Mouse (Mus musculus) urinary bladder, postnatal 25 days (tissue): Measurements from ENCODE around the gene Gmps.

Experiments used
- DNase-seq: peaks from one replicate; pipeline ENCODE4 v3.0.0; 2022; ENCODE audit warnings: low spot score

Gmps gene

DNA sequence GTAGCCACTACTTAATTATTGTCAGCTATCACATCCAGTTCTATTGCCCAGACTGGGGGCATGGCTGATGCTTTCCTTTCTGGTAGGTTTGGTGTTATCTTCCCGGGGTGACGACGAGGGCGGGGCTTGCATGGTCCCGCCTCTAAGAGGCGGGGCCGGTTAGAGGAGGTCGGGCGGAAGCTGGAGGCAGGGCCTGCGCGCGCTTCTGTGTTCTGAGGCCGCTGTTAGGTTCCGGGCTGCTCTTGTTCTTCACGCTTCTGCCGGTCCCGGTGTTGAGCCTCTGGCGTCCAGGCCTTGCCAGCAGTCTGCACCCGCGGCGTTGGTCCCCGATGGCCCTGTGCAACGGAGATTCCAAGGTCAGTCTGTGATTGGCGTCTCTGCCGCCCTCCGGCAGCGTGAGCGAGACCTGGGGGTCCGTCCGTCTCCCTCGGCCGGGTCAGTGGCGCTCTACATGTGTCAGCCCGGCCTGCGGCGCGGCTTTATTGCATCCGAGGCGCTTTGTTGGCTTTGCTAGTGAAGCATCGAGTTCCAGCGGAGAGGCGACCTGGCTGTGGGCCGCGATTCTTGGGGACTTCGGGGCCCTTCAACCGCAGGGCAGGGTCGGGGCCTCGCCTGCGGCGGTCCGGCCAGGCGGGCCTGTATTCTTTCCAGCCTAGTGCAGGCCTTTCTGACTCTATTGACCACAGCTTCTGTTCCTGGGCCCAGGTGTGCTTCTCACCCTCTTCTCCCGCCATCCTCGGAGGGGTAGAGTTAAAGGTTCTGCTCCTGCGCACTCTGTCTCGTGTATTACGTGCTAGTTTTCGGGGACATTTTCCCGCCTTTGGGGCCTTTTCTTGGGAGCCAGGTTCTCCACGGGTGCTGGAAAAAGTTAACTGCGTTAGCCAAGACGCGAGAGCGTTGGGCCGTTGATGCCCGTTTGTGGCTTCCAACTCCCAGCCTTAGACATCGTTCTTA, at the start of gene Gmps:
TSS of gene Gmps (plus strand) at position 152 of the 954 bp plus-strand sequence.
- DNase-seq = peak; percentile 91

DNA sequence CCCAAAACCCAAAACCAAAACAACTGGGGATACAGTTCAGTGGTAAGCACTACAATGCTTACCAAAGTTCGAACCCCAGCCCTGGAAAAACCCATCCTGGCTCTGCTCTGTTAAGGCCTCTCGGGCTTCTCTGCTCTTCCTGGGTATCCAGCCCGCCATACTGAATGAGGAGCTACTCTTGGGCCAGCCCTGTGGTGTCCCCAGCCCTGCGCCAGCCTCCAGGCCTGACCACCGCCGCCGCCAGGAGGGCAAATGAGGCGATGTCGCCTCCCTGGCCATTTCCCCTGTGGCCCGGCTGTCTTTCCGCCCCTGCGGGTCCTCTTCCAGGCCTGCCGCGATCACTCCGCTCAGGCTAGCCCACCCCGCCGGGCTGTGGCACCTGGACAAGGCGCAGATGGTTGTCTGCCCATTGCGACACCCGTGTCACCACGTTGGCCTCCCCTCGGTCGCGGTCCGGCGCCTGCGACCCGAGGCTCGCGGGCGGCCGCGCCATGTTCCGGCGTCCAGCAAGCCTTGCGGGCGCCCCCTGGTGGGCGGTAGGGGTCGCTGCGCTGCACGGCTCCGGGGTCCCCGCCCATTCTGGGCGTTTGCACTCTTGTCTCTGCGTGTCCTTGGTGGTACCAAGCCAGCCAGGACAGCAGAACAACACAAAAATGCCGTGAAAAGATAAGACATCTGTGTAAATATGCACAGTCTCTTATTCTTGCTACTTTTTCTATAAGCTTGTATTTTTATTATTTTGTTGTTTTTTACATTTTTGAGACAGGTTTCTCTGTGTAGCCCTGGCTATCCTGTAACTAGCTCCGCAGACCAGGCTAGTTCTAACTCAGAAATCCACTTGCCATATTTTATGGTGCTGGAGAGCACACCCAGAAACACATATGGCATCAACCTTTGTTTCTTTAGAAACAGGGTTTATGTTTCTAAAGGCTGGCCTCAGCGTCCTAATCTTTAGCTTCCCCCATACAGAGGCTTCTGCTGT, 46.7 kb upstream of the Gmps start, which contains the start of gene E130311K13Rik:
TSS of gene E130311K13Rik (minus strand) at position 595 of the 982 bp plus-strand sequence.
- DNase-seq = peak; percentile 95

DNA sequence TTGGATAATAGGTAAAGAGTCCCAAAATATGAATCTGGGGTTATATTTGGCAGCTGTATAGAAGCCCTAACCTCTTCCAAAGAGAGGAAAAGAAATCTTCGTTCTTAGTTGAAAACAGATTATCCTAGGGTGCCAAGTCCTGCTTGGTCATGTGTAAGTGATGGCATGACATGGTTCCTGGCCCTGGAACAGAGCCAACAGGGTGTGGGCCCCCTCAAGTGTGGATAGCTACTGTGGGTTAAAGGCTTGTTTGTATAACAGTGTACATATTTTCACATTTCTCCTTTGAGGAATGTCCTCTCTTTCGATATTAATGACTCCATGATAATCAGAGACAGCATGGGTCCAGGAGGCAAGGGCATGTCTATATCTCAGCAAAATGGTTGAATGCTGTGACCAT, 37.0 kb upstream of the Gmps start:
- no peak for DNase-seq

DNA sequence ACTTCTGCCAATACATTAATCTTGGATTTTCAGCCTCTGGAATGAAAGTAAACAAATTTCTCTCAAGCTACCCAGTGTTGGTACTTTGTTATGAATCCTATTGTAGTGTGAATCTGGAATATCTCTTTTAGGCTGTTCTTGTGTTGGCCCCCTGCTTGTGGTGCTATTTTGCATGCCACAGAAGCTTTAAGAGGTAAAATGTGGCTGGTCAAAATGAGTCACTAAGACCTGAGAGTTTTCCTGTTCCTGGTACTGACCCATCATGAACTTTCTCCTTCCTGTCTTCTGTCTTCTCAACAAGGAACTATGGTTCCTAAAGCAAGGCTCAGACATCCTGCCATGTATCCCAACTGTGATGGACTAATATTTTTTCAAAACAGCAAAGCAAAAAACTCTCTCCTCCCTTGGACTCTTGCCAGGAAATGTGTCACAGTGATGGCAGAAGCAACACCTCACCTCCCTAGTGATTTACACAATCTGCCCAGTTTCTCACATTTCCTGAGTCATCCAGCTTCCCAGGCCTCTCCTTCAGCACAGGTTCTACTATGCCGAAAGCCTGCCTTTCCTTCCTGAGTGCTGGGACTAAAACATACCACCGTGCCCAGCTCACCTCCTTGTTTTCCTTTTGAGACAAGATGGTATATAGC, 34.6 kb upstream of the Gmps start:
- DNase-seq = no peak

DNA sequence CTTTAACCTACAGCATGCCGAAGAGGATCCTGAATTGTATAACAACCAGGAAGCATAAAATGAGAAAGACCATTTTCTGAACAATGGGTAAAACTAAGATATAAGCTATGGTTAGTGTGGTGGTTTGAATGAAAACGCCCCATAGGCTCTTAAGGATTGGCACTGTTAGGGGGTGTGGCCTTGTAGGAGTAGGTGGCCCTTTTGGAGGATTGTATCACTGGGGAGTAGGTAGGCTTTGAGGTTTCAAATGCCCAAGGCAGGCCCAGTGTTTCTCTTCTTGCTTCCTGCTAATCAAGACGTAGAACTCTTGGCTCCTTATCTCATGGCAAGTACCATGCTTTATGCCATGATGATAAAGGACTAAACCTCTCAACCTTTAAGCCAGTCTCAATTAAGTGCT, 26.1 kb upstream of the Gmps start:
- no peak for DNase-seq

DNA sequence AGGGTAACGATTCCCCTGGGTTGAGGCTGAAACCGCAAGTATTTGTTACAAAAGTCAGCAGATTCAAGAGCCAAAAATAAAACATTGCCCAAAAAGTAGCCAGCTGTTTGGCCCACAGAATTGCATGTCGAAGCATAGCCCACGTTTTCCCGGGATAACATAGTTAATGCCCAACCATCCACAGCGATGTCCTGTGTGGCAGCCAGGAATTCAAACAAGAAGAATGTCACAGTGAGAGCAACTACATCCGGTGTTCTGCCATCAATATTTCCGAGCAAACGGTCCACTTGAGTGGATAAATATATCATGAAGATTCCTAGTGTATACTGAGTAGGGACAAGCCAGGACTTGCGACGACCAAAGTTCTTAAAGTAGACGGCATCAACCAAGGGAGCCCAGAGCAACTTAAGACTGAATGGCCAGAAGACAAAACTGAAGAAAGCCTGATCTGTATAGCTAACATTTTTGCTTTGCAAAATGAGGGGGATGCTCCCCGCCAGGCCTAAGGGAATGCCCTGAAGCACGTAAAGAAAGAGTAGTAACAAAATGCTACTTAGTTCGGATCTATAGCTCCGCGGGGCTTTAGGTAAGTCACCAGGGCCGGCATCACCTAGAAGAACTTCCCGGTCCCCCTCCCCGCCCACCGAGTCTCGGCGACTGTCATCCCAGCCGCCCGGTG, 12.3 kb upstream of the Gmps start:
- DNase-seq = no peak

DNA sequence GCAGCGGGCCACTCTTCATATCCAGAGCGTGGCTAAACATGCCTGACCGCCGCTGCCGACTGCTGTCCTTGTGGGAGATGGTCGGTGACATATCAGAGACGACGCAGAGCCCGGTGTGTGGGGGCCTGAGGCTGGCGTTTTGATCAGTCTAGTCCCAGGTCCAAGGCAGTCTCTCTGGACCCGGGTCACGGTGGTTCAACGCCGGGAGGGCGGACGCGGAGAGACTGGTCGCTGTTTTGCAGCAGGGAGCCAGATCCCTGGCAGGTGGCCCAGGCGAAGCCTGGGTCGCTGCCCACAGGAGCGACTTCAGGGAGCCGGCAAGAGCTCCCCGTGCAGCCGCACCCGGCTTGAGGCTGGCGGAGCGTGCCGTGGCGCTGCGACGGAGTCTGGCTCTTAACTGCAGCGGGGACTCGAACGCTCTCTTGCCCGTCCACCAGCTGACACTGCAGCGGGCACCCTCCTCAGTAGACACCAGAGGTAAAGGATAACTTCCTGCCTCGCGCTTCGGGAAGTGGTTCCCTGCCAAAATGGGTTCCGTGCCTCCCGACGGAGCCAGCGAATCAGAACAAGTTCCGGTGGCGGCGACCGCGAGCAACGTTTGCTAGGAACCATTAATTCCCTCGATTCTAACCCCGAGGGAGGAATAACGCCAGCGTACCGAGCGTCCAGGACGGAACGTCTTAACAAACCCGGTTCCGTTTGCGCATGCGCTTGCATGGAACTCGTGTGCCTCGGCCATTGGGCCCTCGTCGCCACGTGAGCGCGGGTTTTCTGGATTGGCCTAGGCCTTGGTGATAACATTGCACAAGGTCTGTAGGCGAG, 11.6 kb upstream of the Gmps start, which contains the start of gene Slc33a1:
TSS of gene Slc33a1 (minus strand) at position 669 of the 822 bp plus-strand sequence.
- DNase-seq = peak; percentile 98

DNA sequence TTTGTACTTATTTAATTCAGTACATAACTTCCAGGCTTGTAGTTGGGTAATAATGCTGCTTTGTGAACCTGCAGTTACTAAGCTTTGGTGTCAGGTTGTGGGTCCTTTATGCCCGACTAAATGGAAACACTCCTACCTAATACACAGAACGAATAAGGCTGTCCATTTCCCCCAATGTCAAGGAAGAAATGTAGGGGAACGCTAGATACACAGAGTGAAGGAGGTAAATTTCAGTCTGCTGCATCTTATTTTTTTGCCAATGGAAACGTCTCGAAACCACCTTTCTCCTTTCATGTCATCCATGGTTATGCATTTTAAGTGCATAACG, 11.0 kb upstream of the Gmps start:
- no peak for DNase-seq

DNA sequence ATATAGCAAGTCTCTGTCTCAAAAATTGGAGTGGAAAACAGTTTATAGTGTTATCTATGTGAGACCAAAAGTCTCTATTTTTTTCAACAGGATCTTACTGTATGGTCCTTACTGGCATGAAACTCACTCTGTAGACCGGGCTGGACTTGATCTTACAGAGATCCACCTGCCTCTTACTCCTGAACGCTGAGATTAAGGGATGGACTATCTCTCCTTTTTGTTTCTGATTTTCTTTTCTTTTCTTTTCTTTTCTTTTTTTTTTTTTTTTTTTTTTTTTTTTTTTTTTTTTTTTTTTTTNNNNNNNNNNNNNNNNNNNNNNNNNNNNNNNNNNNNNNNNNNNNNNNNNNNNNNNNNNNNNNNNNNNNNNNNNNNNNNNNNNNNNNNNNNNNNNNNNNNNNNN, 10.0 kb upstream of the Gmps start:
- no peak for DNase-seq

DNA sequence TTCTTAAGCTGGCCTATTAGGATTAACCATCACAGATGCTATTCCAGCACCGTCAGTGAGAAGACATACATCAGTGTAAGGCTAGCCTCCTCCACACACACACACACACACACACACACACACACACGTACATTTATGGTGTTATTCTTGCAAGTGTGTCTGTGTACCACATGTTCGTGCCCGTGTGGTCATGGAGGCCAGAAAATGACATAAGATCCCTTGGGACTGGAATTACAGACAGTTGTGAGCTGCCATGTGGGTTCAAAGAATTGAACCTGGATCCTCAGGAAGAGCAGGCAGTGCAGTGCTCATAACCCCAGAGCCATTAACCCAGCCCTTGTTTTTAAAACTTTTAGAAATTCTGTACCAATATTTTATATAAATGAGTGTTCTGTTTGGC, 2.0 kb downstream of the Gmps start:
- DNase-seq = no peak

DNA sequence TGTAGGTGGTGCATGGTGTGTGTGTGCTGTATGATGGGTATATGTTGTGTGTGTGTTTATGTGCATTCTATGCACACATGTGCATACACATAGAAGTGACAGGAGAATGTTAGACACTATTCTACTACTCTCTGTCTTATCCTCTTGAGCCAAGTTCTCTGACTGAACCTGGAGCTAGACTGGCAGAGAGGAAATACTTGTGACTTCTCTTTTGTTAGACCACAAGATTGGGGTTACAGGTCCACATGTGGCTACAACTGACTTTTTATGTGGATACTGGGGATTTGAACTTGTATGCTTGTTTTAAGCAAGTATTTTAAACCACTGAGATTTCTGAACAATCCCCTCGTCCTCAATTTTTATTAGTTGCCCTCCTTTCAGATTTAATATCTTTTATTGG, 10.8 kb downstream of the Gmps start:
- DNase-seq = no peak

DNA sequence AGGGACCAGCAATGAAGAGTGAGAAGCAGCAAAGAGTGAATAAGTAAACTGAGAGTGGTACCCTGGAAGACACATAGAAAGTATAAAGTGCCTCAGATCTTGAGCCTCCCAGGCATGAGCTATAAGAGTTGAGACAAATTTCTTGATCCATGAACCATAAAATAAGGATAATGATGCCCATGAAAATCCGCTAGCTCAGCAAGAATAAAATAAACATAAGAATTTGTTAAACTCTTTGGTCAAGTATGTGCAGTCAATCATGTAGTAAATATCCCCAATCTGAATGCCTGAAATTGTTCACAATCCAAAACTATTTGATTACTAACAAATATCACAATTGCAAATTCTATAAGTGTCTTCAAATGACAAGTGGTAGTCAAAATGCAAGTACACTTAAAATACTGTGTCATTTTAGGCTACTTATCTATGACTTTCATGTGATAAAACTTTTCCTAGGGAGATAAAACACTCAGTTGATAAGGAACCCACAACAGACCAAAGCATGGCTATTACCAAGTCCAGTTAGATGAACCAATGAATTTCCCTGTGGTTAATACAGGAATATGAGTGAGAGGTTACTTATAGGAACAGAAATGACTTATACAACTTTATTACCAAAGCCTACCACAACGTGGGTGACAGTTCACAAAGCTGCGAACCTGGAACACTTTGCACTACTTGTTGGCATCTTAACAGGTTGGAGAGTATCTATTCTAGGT, 13.0 kb downstream of the Gmps start:
- no peak for DNase-seq

DNA sequence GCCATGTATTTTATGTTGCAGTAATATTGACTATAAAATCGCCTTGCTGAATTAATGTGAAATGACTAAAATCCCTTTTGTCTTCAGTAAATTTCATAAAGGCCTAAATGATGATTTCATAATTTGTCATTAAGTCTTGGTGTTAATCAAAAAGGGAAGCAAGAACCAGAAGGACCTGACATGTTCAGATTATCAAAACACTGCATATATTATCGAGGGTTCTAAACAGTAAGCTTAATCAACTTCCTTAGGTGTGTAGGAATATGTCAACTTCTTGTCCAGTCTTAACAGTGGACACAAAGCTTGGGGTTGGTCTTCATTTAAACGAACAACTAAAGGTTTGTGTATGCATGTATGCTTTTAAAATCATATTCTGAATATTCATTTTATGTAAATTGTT, 45.5 kb downstream of the Gmps start:
- no peak for DNase-seq

DNA sequence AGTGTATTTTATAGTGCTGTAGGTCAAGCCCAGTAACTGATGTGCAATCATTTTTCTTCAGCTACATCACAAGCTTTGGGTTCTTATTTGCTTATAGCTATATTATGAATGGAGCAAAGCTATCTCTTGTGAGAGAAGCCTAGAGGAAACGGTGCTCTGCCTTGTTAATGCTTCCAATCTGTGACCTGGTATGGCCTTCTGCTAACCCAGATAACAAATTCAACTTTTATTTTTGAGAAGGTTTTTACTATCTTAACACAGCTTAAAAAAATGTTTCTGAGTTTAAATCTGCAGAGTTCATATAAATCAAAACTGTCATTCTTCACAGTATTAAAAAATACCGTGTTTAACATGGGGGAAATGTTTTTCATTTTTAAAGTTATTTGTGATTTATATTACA, 46.0 kb downstream of the Gmps start:
- no peak for DNase-seq

DNA sequence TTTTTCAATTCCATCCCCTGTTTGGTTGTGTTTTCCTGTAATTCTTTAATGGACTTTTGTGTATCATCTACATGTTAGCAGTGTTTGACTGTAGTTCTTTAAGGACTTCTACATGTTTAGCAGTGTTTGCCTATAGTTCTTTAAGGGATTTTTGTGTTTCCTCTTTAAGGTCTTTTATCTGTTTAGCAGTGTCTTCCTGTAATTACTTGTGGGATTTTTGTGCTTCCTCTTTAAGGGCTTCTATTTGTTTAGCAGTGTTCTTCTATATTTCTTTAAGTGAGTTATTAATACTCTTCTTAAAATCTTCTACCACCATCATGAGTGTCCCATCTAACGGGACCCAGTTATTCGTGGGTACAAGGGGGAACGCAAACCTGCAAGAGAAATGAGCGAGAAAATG, 53.9 kb downstream of the Gmps start:
- no peak for DNase-seq

DNA sequence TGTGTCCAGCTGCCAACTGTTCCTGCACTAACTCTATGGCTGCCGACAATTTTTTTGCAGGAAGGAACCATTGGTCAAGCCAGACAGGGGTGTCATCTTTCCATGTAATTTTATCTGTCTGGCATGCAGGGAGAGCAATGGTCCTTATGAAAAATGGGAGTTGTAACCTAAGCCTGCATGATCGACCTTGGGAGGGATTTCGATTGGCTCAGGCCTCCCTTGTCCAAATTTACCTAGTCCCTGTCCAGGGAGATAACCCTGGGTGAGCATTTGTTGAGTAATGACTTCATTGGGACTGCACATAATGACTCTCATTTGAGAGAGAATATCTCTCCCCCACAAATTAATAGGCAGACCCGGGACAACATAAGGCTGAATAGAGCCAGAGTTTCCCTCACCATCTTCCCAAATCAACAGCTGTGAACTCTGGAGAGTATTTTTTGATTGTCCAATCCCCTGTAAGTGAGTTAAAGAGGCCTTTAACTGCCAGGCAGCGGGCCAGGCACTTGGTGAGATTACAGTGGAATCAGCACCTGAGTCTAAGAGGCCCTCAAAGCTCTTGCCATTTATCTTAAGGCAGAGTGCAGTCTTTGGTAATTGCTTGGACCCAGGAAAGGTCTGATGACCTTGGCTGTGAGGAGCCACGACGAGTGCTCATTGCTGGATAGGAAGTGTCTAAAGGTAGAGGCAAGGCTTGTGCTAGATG, 62.4 kb downstream of the Gmps start:
- no peak for DNase-seq

DNA sequence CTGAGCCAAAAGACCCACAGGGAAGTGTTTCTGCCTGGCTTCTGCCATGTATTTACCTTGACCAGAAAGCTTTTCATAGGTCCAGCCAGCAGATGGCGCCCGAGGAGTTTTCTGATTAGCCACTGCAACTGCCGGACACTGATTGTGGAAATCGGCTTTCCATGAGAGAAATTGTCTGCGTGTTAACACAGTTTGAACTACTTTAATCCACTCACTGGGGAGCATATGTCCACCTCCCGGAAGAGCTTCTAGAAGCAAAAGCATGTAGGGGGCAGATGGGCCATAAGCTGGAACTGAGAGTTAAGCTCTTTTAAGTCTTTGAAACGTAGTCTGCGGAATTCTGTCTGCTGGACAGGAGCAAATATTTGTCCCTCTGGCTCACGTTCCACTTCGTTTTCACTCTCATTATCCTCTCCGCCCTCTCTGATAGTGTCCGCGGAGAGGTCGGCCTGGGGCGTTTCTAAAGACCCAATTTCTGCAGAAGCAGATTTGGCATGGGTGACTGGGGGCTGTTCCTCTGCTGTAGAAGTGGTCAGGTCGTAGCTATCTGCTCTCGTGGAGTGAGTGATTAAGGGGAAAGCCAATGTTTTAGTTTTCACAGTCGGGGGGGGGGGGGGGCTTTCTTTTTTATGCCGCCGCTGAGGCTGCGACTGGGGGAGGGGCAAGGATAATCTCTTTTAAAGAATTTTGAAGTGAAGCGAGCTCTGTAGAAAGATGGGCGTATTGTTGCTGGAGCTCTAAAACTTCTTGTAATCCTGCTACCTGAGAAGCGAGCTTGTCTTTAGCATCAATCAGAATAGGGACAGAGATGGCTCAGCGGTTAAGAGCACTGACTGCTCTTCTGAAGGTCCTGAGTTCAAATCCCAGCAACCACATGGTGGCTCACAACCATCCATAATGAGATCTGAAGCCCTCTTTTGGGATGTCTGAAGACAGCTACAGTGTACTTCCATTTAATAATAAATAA, 64.2 kb downstream of the Gmps start:
- peak; percentile 84 for DNase-seq
